Mouse (Mus musculus): ENCODE data around the gene Mob3a. TPM values are rescaled to one million over a fixed set of nuclear protein-coding genes. Genes with fewer than 3 reads are reported as not detected.
A peak's percentile ranks its signal among the peaks of the same experiment; 100 is the strongest.

Gene Mob3a
- total RNA-seq, 2 experiments from 2014 or later: 21.8 to 24.7 TPM

DNA sequence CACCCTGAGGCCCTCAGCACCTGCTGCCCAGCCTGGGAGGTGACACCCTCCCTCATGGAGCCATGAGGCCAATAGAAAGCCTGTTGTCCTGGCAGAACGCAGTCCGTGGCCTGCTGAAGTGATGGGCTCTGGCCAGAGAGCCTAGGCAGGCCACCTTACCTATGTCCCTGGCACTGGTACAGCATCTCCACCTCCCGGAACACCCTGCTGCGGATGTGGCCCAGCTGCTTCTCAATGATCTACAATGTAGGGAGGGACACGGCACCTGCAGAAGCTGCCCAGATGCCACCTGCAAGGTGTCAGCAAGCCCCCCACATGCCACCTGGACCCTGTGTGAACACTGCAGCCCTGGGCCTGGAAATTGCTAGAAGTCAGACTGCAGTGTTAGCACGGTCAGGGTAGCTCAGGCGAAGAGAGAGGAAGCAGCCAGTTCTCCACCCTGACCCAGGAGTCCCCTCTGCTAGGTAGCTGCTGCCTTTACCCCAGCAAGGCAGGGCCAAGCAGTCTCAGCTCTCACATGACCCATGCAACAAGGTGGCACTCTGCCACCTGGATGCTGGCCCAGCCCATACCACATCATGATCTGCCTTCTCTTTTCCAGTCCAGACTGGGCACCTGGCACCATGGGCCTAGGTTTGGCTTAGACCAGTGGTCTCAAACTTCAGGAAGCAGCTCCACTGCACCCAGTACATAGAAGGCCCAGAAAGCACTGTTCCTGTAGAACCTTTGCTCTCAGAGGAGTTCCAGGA, 31.9 kb downstream of the Mob3a start:
- no peak for DNase-seq (ENCODE audit: extremely low spot score in 1 of 2, low spot score in 2 of 2)
- intact Hi-C loops (cut with DNase I): no loop called here

- intact Hi-C loops (cut with DNase I): no loop called here
- DNase-seq (ENCODE audit: extremely low spot score in 1 of 2, low spot score in 2 of 2): no peak
These were observed 32.8 kb downstream of the Mob3a start for GRCm38 (mm10) chr10:80669018-80669417.

GRCm38 (mm10) chr10:80668614-80669013, 33.2 kb downstream of the Mob3a start:
- intact Hi-C loops (cut with DNase I): no loop called here
- DNase-seq (ENCODE audit: extremely low spot score in 1 of 2, low spot score in 2 of 2): peak in 1 of 2 experiments; percentile 53

- no peak for DNase-seq (ENCODE audit: extremely low spot score in 1 of 2, low spot score in 2 of 2)
- intact Hi-C loops (cut with DNase I): no loop called here
These were observed 34.9 kb downstream of the Mob3a start for GRCm38 (mm10) chr10:80666837-80667412.

DNA sequence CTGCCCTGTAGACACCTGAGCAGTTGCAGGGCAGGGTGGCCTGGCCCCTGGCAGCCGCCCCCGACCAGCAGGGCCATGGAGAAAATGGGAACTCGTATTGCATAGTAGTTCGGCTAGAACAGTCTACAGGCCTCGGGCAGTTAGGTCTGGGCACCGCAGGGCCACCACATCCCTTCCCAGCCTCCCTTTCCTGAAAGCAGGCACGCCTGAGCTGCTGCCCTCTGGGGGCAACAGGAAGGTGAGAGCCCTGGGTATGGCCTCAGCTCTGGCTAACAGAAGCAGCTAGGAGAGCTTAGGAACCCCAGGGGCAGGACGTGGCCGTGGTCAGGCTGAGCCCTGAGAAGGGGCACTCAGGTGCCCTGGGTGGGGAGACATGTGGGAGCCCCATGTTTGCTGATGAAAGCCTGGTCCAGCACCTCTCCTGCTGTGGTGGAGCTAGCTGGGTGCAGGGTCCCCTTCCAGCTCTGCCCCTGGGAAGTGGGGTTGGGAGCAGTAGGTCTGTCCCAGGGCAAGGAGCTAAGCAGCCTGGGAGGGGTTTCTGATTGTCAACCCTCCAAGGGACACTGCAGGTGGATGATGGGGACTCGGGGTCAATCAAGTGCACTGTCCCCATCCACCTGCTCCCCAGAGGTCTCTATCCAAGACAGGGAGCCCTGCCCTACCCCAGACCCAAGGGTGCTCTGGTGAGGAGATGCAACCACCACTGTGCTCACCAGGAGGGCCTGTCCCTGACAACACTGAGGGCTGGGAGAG, 35.6 kb downstream of the Mob3a start:
- no peak for DNase-seq (ENCODE audit: extremely low spot score in 1 of 2, low spot score in 2 of 2)
- intact Hi-C loops (cut with DNase I): no loop called here

DNA sequence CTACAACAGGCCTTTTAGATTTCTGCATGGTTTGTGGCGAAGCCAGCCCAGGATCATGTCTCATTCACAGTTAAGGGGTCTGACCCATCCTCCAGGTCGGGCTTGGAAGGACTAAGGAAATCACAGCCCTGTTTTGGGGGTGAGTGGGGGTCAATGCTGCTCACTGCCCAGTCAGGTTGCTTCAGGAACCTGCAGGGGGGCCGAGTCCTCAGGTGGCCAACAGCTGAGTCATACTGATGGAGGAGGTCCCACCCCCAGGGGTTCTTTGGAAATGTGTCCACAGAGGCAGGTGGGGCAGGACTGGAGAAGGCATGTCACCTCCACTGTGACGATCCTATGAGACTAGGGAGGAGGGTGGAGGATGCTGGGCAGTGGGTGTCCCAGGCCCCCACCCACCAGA, 36.3 kb downstream of the Mob3a start:
- intact Hi-C loops (cut with DNase I): no loop called here
- DNase-seq (ENCODE audit: extremely low spot score in 1 of 2, low spot score in 2 of 2): no peak

GRCm38 (mm10) chr10:80665016-80665380, 36.8 kb downstream of the Mob3a start:
- intact Hi-C loops (cut with DNase I): no loop called here
- DNase-seq (ENCODE audit: extremely low spot score in 1 of 2, low spot score in 2 of 2): peak in 1 of 2 experiments; percentile 78

GRCm38 (mm10) chr10:80664197-80665015, 37.4 kb downstream of the Mob3a start:
- intact Hi-C loops (cut with DNase I): no loop called here
- peak in 1 of 2 experiments; percentile 83 for DNase-seq (ENCODE audit: extremely low spot score in 1 of 2, low spot score in 2 of 2)

DNA sequence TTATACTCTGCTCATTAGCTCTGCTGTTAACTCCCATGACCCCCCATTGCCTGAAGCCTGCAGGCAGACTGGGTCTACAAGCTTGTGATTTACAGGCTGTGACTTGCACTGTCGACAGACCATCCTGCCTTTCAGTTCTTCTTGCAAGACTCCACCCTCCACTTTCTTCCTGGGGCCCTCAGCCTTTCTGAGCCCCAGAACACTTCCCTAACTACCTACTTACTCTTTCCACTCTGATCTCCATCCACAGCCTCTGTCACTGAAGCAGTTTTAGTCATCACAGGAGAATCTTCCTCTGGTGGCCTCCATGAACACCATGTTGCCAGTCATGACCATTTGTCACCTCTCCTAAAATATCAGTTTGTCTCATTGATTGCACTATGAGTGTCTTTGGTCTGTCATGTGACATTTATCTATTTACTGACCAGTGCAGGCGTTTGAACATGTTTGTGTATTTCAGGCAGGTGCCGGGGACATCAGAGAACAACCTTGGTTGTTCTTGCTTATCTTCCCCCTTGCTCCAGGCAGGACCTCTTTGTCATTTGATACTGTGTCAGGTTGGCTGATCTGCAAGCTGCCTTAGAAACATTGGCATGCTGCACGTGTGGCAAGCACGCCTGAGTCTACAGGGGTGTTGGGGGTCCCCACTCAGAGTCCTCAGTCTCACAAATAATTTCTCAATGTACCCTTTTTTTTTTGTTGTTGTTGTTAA, 38.1 kb downstream of the Mob3a start:
- intact Hi-C loops (cut with DNase I): no loop called here

DNA sequence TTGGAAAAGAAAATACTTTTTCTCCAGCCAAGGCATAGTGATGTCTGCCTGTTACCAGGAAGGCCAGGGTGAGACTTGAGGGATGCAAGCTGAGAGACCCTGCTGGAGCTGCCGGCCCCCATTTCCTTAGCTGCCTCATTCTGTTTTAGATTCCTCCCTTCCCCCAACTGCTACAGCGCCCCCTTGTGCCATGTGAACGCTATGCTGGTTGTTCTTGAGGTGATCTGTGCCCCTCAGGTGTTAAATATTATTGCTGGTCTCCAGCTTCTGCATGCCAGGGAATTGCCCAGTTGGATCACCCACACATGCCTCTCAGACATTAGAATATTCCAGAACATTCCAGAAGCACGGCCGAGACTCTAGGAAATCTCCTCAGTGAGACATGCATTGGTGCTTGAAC, 40.6 kb downstream of the Mob3a start:
- intact Hi-C loops (cut with DNase I): no loop called here
- no peak for DNase-seq (ENCODE audit: extremely low spot score in 1 of 2, low spot score in 2 of 2)

More for the DNA sequence above, 38.1 kb downstream of the Mob3a start:
- DNase-seq (ENCODE audit: extremely low spot score in 1 of 2, low spot score in 2 of 2): no peak

GRCm38 (mm10) chr10:80659213-80659612, 42.6 kb downstream of the Mob3a start:
- peak; percentile 73 to 79 for DNase-seq (ENCODE audit: extremely low spot score in 1 of 2, low spot score in 2 of 2)
- intact Hi-C loops (cut with DNase I): no loop called here

- DNase-seq (ENCODE audit: extremely low spot score in 1 of 2, low spot score in 2 of 2): no peak
- intact Hi-C loops (cut with DNase I): no loop called here
These were observed 43.0 kb downstream of the Mob3a start for GRCm38 (mm10) chr10:80658841-80659202.

- no peak for DNase-seq (ENCODE audit: extremely low spot score in 1 of 2, low spot score in 2 of 2)
- intact Hi-C loops (cut with DNase I): no loop called here
These were observed 43.5 kb downstream of the Mob3a start for GRCm38 (mm10) chr10:80658194-80658840.

- intact Hi-C loops (cut with DNase I): no loop called here
- peak in 1 of 2 experiments; percentile 54 for DNase-seq (ENCODE audit: extremely low spot score in 1 of 2, low spot score in 2 of 2)
These were observed 44.7 kb downstream of the Mob3a start, which contains the start of gene Btbd2 for GRCm38 (mm10) chr10:80656863-80657623. TSS of gene Btbd2 (minus strand) at chr10:80657071.

DNA sequence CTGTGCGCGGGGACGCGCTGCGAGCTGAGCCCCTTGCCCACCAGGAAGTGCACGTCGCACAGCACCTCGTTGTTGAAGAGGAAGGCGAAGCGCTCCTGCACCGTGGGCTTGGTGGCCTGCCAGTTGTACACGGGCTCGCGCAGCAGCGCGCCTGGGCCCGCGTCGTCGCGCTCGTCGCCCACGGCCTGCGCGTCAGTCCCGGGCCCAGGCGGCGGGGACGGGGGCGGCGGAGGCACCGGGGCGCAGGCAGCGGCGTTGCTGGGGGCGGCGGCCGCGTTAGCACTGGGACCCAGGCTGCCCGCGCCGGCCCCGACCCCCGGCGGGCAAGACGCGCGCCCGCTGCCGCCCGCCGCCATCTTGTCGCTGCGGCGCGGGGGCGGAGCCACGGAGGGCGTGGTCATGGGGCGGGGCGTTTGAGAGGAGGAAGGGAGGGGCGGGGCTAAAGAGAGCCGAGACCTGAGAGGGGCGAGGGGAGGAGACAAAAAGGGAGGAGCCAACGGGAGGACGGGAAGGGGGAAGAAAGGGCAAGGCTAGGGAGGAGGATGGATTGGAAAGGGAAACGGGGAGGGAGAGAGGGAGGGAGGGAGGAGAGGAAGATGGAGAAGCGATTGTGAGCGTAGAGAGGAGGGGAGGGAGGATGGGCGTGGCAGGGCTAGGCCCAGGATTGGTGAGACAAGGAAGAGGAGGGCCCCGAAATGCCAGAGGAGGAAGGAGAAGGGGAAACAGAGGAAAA, 45.5 kb downstream of the Mob3a start:
- peak; percentile 94 to 98 for DNase-seq (ENCODE audit: extremely low spot score in 1 of 2, low spot score in 2 of 2)
- intact Hi-C loops (cut with DNase I): no loop called here

DNA sequence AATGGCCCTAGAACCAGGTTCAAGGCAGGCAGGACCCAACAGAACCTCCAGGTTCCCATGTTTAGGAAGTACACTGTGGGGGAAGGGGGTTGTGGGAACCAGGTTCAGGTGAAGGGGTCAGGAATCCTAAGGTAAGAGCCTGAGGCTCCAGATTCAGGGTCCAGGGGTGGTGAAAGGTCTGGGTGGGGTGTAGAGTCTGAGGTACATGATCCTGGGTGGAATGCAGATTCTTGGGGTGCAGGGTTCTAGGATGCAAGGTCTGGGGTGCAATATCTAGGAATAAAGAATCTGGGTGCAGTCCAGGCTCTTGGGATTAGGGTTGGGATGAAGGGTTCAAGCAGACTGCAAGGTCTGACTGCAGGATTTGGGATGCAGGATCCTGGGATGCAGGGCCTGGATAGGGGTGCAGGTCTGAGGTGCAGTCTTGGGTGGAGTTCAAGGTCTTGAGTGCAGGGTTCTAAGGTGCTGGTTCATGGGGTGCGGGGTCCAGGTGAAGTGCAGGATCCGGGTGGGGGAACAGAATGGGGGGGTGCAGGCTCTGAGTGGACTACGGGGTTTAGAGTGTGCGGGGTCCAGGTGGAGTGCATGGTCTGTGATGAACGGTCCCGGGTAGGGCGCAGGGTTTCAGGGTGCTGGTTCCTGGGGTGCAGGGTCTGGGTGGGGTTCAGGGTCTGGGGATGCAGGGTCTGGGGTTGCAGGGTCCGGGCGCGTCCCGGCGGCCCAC, 46.2 kb downstream of the Mob3a start:
- intact Hi-C loops (cut with DNase I): no loop called here
- DNase-seq (ENCODE audit: extremely low spot score in 1 of 2, low spot score in 2 of 2): no peak

Measured in left cerebral cortex, postnatal 10 days (tissue).